24 mouse cellular contexts compared by ENCODE assay signal in the genomic region with DNA sequence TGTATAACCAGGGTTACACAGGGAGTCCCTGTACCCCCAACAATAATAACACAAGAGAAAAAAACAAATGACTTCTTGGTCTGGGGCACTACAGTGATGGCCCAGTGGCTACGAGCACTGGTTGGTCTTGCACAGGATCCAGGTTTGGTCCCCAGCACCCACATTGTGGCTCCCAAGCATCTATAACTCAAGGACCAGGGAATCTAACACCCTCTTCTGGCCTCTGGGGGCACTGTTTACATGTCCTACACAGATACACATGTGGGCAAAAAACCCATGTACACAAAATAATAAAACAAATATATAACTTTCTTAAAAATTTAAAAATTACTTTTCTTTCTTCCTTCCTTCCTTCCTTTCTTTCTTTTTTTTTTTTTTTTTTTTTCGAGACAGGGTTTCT. TPM values are rescaled to one million over a fixed set of nuclear protein-coding genes. Genes with fewer than 3 reads are reported as not detected.
DNase-seq lines count a peak whose midpoint lies in the region; ATAC-seq and TF ChIP-seq lines count a peak whose summit lies in the region.
"Had no signal": no experiment of that assay in that cellular context is flagged by ENCODE, and none has a peak within 500 bp of the region (broad histone marks: within the 10 kb centered on the region; RNA-seq: fewer than 3 reads in every experiment).

No protein-coding gene starts in this region.

- no peaks in the 10 kb centered on the region for H3K79me2 ChIP-seq in heart, adult 2 months (replicated peaks; ENCODE audit: control insufficient read depth, insufficient read depth, low read length)

- no peak for TF ChIP-seq EP300 in heart, adult 2 months (IDR thresholded peaks at IDR 0.05; ENCODE audit: insufficient read depth, low read depth, low read length)
- no peak for TF ChIP-seq EP300 in liver, embryonic 14.5 days (IDR thresholded peaks at IDR 0.05; ENCODE audit: low read depth)

- H3K4me2 ChIP-seq in liver, embryonic 14.5 days (ENCODE audit: low read depth): no peak overlapping the region
- no peak overlapping the region for H3K4me2 ChIP-seq in liver, embryonic 11.5 days
- H3K4me2 ChIP-seq: heart, embryonic 11.5 days; lung, embryonic 14.5 days; midbrain, embryonic 13.5 days; neural tube, embryonic 12.5 days had no signal

- no peak for TF ChIP-seq POLR2A in heart, adult 2 months (IDR thresholded peaks at IDR 0.05; ENCODE audit: insufficient read depth, low read depth, low read length)

- no peak for ATAC-seq in liver, embryonic 14.5 days (ENCODE audit: insufficient read depth)
- no peak for ATAC-seq in liver, embryonic 11.5 days (replicated peaks; ENCODE audit: low FRiP score)
- ATAC-seq: midbrain, embryonic 13.5 days had no signal

- no peak for DNase-seq in heart, adult 2 months
- no peak for DNase-seq in heart, postnatal 4 days
- DNase-seq in liver, embryonic 14.5 days (ENCODE audit: low read depth in 3 of 3, low spot score in 3 of 3): no peak
- DNase-seq in liver, embryonic 11.5 days (ENCODE audit: low spot score): no peak
- DNase-seq in A20 (ENCODE audit: low read depth, low spot score): peak; percentile 14
- DNase-seq in induced T-regulatory cell, adult 2 months (ENCODE audit: low read depth): peak; percentile 10
- DNase-seq in thymus, adult 18-20 months: no peak
- DNase-seq: adrenal gland, adult 2 months; cerebellum, adult 11-12 months; cerebellum, postnatal 14 days; kidney, postnatal 36 days; left cerebral cortex, postnatal 4 days; liver; lung, embryonic 14.5 days; lung, postnatal 36 days; retina, postnatal 1 day; right cerebral cortex, postnatal 25 days; spleen, adult 18-20 months; thymus, postnatal 25 days had no signal

- TF ChIP-seq CTCF in heart, adult 2 months (IDR thresholded peaks at IDR 0.05): peak; percentile 26
- TF ChIP-seq CTCF in liver, embryonic 14.5 days (IDR thresholded peaks at IDR 0.05; ENCODE audit: low read depth): 0 out of 2 replicates have a peak, but pooled peaks have one; percentile 11

- H3K27me3 ChIP-seq in heart, adult 2 months (ENCODE audit: control insufficient read depth, insufficient read depth, low read length): no peaks in the 10 kb centered on the region
- H3K27me3 ChIP-seq in liver, embryonic 14.5 days (ENCODE audit: control insufficient read depth, insufficient read depth, low read length): no peaks in the 10 kb centered on the region
- H3K27me3 ChIP-seq in liver, embryonic 11.5 days (replicated peaks; ENCODE audit: control insufficient read depth, insufficient read depth, low read length): no peaks in the 10 kb centered on the region
- H3K27me3 ChIP-seq: megakaryocyte, embryonic 14.5 days; midbrain, embryonic 13.5 days; neural tube, embryonic 12.5 days had no signal

- H3K9ac ChIP-seq in heart, adult 2 months (ENCODE audit: low read depth, low read length): no peak overlapping the region
- no peak overlapping the region for H3K9ac ChIP-seq in liver, embryonic 14.5 days (replicated peaks)
- H3K9ac ChIP-seq in liver, embryonic 11.5 days (ENCODE audit: low read depth, low read length): no peak overlapping the region
- H3K9ac ChIP-seq: lung, embryonic 14.5 days; midbrain, embryonic 13.5 days; neural tube, embryonic 12.5 days had no signal

- H3K36me3 ChIP-seq in heart, adult 2 months (ENCODE audit: control insufficient read depth, insufficient read depth, low read length): no peaks in the 10 kb centered on the region
- no peaks in the 10 kb centered on the region; the same call in 1 of the 2 replicates for H3K36me3 ChIP-seq in liver, embryonic 14.5 days (replicated peaks; ENCODE audit: control insufficient read depth, insufficient read depth, low read depth)
- peaks cover 30% of the 10 kb centered on the region for H3K36me3 ChIP-seq in liver, embryonic 11.5 days (ENCODE audit: control insufficient read depth, insufficient read depth, low read length)

- no peak overlapping the region for H3K4me3 ChIP-seq in heart, adult 2 months
- no peak overlapping the region for H3K4me3 ChIP-seq in liver, embryonic 14.5 days (ENCODE audit: insufficient read depth in 1 of 2, low read depth in 2 of 2, low read length in 2 of 2)
- no peak overlapping the region for H3K4me3 ChIP-seq in liver, embryonic 11.5 days (ENCODE audit: low read depth, low read length)
- H3K4me3 ChIP-seq: forebrain, embryonic 10.5 days; megakaryocyte, embryonic 14.5 days; midbrain, embryonic 13.5 days; neural tube, embryonic 12.5 days had no signal

- H3K9me3 ChIP-seq in liver, embryonic 14.5 days (ENCODE audit: control insufficient read depth, low read length): no peaks in the 10 kb centered on the region
- H3K9me3 ChIP-seq in liver, embryonic 11.5 days (ENCODE audit: control insufficient read depth, low read length): no peaks in the 10 kb centered on the region
- H3K9me3 ChIP-seq: forebrain, embryonic 10.5 days; megakaryocyte, embryonic 14.5 days; midbrain, embryonic 13.5 days; neural tube, embryonic 12.5 days had no signal

- H3K4me1 ChIP-seq in heart, adult 2 months (ENCODE audit: control insufficient read depth, insufficient read depth, low read length): no peaks in the 10 kb centered on the region
- peaks cover 3 to 7% of the 10 kb centered on the region in 2 experiments for H3K4me1 ChIP-seq in liver, embryonic 14.5 days (replicated peaks; ENCODE audit: control insufficient read depth in 2 of 2, insufficient read depth in 2 of 2, low read length in 1 of 2)
- H3K4me1 ChIP-seq in liver, embryonic 11.5 days (replicated peaks; ENCODE audit: control insufficient read depth, insufficient read depth, low read length): 0 out of 2 replicates have a peak, but pooled peaks cover 3% of the 10 kb centered on the region
- H3K4me1 ChIP-seq: forebrain, embryonic 10.5 days; megakaryocyte, embryonic 14.5 days; midbrain, embryonic 13.5 days; neural tube, embryonic 12.5 days had no signal

- 92% methylated on average over 1 of the region's 2 CpGs for WGBS in heart, adult 2 months
- WGBS in liver, embryonic 14.5 days (ENCODE audit: insufficient replicate concordance): 66% methylated on average over 1 of the region's 2 CpGs
- WGBS in liver, embryonic 11.5 days: 88% methylated on average over 1 of the region's 2 CpGs

- no peak overlapping the region for H3K27ac ChIP-seq in heart, adult 2 months
- no peak overlapping the region for H3K27ac ChIP-seq in liver, embryonic 14.5 days
- no peak overlapping the region for H3K27ac ChIP-seq in liver, embryonic 11.5 days (ENCODE audit: low read depth, low read length)
- H3K27ac ChIP-seq: forebrain, embryonic 10.5 days; midbrain, embryonic 13.5 days; neural tube, embryonic 12.5 days had no signal

- intact Hi-C loops in heart, adult 2 months (cut with DNase I): no loop called here

RNA-seq across cellular contexts. Expression of gene Kcnh3, which starts 45.0 kb away (rescaled TPM):
- total RNA-seq in heart, adult 2 months (2021): under 1 TPM; 0.05 to 0.08 TPM
- 0.23 and 0.37 TPM in 2 replicates for polyA plus RNA-seq in heart, adult 2 months (2012; rRNA removed)
- under 1 TPM; 0.41 to 0.54 TPM for total RNA-seq in heart, postnatal 4 days (2021)
- 0.12 and 0.13 TPM in 2 replicates for polyA plus RNA-seq in liver, embryonic 14.5 days (2012; rRNA removed)
- 0.13 TPM in 2 replicates for polyA plus RNA-seq in liver, embryonic 14.5 days (2014; fragmentation: Nextera tagmentation; extraction: Ambion mirVana)
- 0.15 TPM in 1 of 2 replicates, not detected in the other for polyA plus RNA-seq in liver, embryonic 11.5 days (2014; fragmentation: Nextera tagmentation; extraction: Ambion mirVana)
- polyA plus RNA-seq: forebrain, embryonic 10.5 days; heart, embryonic 11.5 days had no signal

RNA-seq across cellular contexts. Expression of gene Spats2, which starts 53.9 kb away (rescaled TPM):
- total RNA-seq in heart, adult 2 months (2021): 1 to 10 TPM; 6.6 to 6.7 TPM
- 5.3 and 6.7 TPM in 2 replicates for polyA plus RNA-seq in heart, adult 2 months (2012; rRNA removed)
- 10 to 100 TPM; 24.8 to 28.3 TPM for total RNA-seq in heart, postnatal 4 days (2021)
- 6.5 and 7.7 TPM in 2 replicates for polyA plus RNA-seq in liver, embryonic 14.5 days (2012; rRNA removed)
- 6.7 and 8.4 TPM in 2 replicates for polyA plus RNA-seq in liver, embryonic 14.5 days (2014; fragmentation: Nextera tagmentation; extraction: Ambion mirVana)
- 32.9 and 35.0 TPM in 2 replicates for polyA plus RNA-seq in liver, embryonic 11.5 days (2014; fragmentation: Nextera tagmentation; extraction: Ambion mirVana)

Comparison
In these comparisons a context has a peak if more than half of its experiments do, and no peak if none do; other contexts are left out.
1. DNase-seq: peak in A20 (single experiment) and induced T-regulatory cell, adult 2 months (single experiment); none in heart, adult 2 months (0 of 2), heart, postnatal 4 days (single experiment), liver, embryonic 14.5 days (0 of 3), liver, embryonic 11.5 days (single experiment) and thymus, adult 18-20 months (0 of 2).